Mouse (Mus musculus) layer of hippocampus, postnatal 14 days (tissue): ENCODE data around the gene Ints5. TPM values are rescaled to one million over a fixed set of nuclear protein-coding genes. Genes with fewer than 3 reads are reported as not detected.
A peak's percentile ranks its signal among the peaks of the same experiment; 100 is the strongest.

ENCODE experiments used
- DNase-seq, 2 experiments: peaks; one replicate each; pipeline ENCODE4 v3.0.0; 2021 to 2022; ENCODE audit warnings: low spot score in 2 of 2, mixed read lengths in 1 of 2
- microRNA-seq, 2 experiments: library from miRNA; unstranded; fragments of <30 nt; microRNA quantifications; one replicate each; pipeline ENCODE4 v1.2.0; 2021
- total RNA-seq, 2 experiments: library from RNA; stranded (reverse); gene quantifications; 2 replicates each; pipeline ENCODE4 v1.2.3; 2021

The Ints5 gene
- total RNA-seq, 2 experiments from 2014 or later: 22.0 to 25.4 TPM

- no peak for DNase-seq
Observed at GRCm38 (mm10) chr19:8927891-8928525, 35.2 kb downstream of the Ints5 start.

GRCm38 (mm10) chr19:8928689-8929223 is 36.0 kb downstream of the Ints5 start:
- no peak for DNase-seq

GRCm38 (mm10) chr19:8929224-8930088 is 36.7 kb downstream of the Ints5 start, which contains the start of the genes Rom1 and Eml3:
Gene Rom1, minus strand, starts transcription at chr19:8929356.
Gene Eml3, plus strand, starts transcription at chr19:8929552.
- DNase-seq: peak; percentile 55 to 58

GRCm38 (mm10) chr19:8930117-8930516 is 37.3 kb downstream of the Ints5 start:
- no peak for DNase-seq

GRCm38 (mm10) chr19:8930771-8931170 is 38.0 kb downstream of the Ints5 start:
- no peak for DNase-seq

- no peak for DNase-seq
Observed at GRCm38 (mm10) chr19:8936736-8937135, 43.9 kb downstream of the Ints5 start.

- DNase-seq: no peak
Observed at GRCm38 (mm10) chr19:8940526-8941133, 47.8 kb downstream of the Ints5 start.

GRCm38 (mm10) chr19:8941136-8941514 is 48.3 kb downstream of the Ints5 start:
- no peak for DNase-seq

- peak; percentile 96 for DNase-seq
Observed at GRCm38 (mm10) chr19:8941515-8942217, 48.9 kb downstream of the Ints5 start, which contains the start of gene Mta2. Gene Mta2, plus strand, starts transcription at chr19:8941875.

GRCm38 (mm10) chr19:8942276-8942964 is 49.6 kb downstream of the Ints5 start:
- peak in 1 of 2 experiments; percentile 54 for DNase-seq

GRCm38 (mm10) chr19:8943047-8943446 is 50.2 kb downstream of the Ints5 start:
- no peak for DNase-seq

- DNase-seq: no peak
Observed at GRCm38 (mm10) chr19:8944062-8944461, 51.3 kb downstream of the Ints5 start.

- DNase-seq: peak; percentile 37 to 51
Observed at GRCm38 (mm10) chr19:8944750-8945149, 51.9 kb downstream of the Ints5 start.

- DNase-seq: no peak
Observed at GRCm38 (mm10) chr19:8945251-8945650, 52.4 kb downstream of the Ints5 start.

GRCm38 (mm10) chr19:8946929-8947328 is 54.1 kb downstream of the Ints5 start:
- no peak for DNase-seq

Small RNA genes lying within 50 kb of the gene (microRNA-seq; reads per million reads assigned to microRNA genes)
- gene Mir5136: 0 reads per million in 2 experiments

Other genes with a start within 250 kb of the Ints5 start
- gene Chrm1, start 229.2 kb upstream of the Ints5 start, total RNA-seq: 100 to 1,000 TPM; 162 to 166 TPM
- gene Slc3a2, start 169.6 kb upstream of the Ints5 start, total RNA-seq: 100 to 1,000 TPM; 188 to 200 TPM
- gene Wdr74, start 157.2 kb upstream of the Ints5 start, total RNA-seq: 10 to 100 TPM; 39.9 to 47.9 TPM
- gene 1700092M07Rik, start 152.3 kb upstream of the Ints5 start, total RNA-seq: 1 to 10 TPM; 1.8 to 2.0 TPM
- gene Stx5a, start 151.6 kb upstream of the Ints5 start, total RNA-seq: 10 to 100 TPM; 64.5 to 71.4 TPM
- 10 to 100 TPM; 79.3 to 91.9 TPM for gene Nxf1, start 135.9 kb upstream of the Ints5 start, total RNA-seq
- 100 to 1,000 TPM; 101 to 108 TPM for gene Tmem223, start 122.0 kb upstream of the Ints5 start, total RNA-seq
- gene Tmem179b, start 118.5 kb upstream of the Ints5 start, total RNA-seq: 10 to 100 TPM; 10.1 to 12.0 TPM
- 10 to 100 TPM; 14.1 to 15.0 TPM for gene Taf6l, start 106.6 kb upstream of the Ints5 start, total RNA-seq
- gene Polr2g, start 94.4 kb upstream of the Ints5 start, total RNA-seq: 100 to 1,000 TPM; 119 TPM
- 1 to 10 TPM; 4.3 TPM for gene Zbtb3, start 90.5 kb upstream of the Ints5 start, total RNA-seq
- gene Ttc9c, start 73.7 kb upstream of the Ints5 start, total RNA-seq: 10 to 100 TPM; 29.8 to 32.1 TPM
- gene Hnrnpul2, start 73.0 kb upstream of the Ints5 start, total RNA-seq: 100 to 1,000 TPM in 1 of 2 experiments, 10 to 100 TPM in 1; 99.4 to 103 TPM
- gene AC129217.1, start 63.2 kb upstream of the Ints5 start, total RNA-seq: 1 to 10 TPM in 1 of 2 experiments, not detected in 1; 4.4 TPM
- gene Bscl2, start 55.5 kb upstream of the Ints5 start, total RNA-seq: 100 to 1,000 TPM in 1 of 2 experiments, 10 to 100 TPM in 1; 96.2 to 107 TPM
- 100 to 1,000 TPM; 220 to 243 TPM for gene Gng3, start 53.8 kb upstream of the Ints5 start, total RNA-seq
- under 1 TPM; 0.30 to 0.55 TPM for gene Lrrn4cl, start 42.2 kb upstream of the Ints5 start, total RNA-seq
- gene Ubxn1, start 21.5 kb upstream of the Ints5 start, total RNA-seq: 100 to 1,000 TPM in 1 of 2 experiments, 10 to 100 TPM in 1; 95.4 to 101 TPM
- 10 to 100 TPM; 35.2 to 35.6 TPM for gene Uqcc3, start 12.1 kb upstream of the Ints5 start, total RNA-seq
- gene Lbhd1, start 9.3 kb upstream of the Ints5 start, total RNA-seq: 1 to 10 TPM; 5.4 to 7.0 TPM
- gene Gm49403, start 9.1 kb upstream of the Ints5 start, total RNA-seq: not detected
- gene 1810009A15Rik, start 4.2 kb upstream of the Ints5 start, total RNA-seq: 10 to 100 TPM; 24.4 to 26.1 TPM
- gene Gm49416, start 4.1 kb upstream of the Ints5 start, total RNA-seq: 1 to 10 TPM in 1 of 2 experiments, not detected in 1; 1.1 TPM
- gene Ganab, start 5.1 kb downstream of the Ints5 start, total RNA-seq: 100 to 1,000 TPM; 111 to 114 TPM
- 100 to 1,000 TPM; 144 to 149 TPM for gene B3gat3, start 27.4 kb downstream of the Ints5 start, total RNA-seq
- gene Rom1, start 36.4 kb downstream of the Ints5 start, total RNA-seq: 1 to 10 TPM; 3.2 to 4.0 TPM
- 10 to 100 TPM; 11.3 to 11.7 TPM for gene Eml3, start 36.5 kb downstream of the Ints5 start, total RNA-seq
- gene Mta2, start 48.9 kb downstream of the Ints5 start, total RNA-seq: 10 to 100 TPM; 52.4 to 56.6 TPM
- 10 to 100 TPM; 15.0 to 17.3 TPM for gene Tut1, start 60.8 kb downstream of the Ints5 start, total RNA-seq
- gene Eef1g, start 74.0 kb downstream of the Ints5 start, total RNA-seq: 100 to 1,000 TPM; 198 to 230 TPM
- 10 to 100 TPM; 20.7 to 22.5 TPM for gene Ahnak, start 96.3 kb downstream of the Ints5 start, total RNA-seq
- not detected for gene Scgb1a1, start 195.0 kb downstream of the Ints5 start, total RNA-seq
- gene Asrgl1, start 242.6 kb downstream of the Ints5 start, total RNA-seq: 100 to 1,000 TPM; 134 to 142 TPM